Mouse (Mus musculus): Measurements from ENCODE around the gene Pdx1. TPM values are rescaled to one million over a fixed set of nuclear protein-coding genes. Genes with fewer than 3 reads are reported as not detected.
A peak's percentile ranks its signal among the peaks of the same experiment; 100 is the strongest.

The Pdx1 gene
- total RNA-seq, 2 experiments from 2014 or later: not detected

GRCm38 (mm10) chr5:147276701-147277546 lies 7.2 kb downstream of the Pdx1 start:
- no peak for ATAC-seq (replicated peaks; ENCODE audit: low FRiP score, low TSS enrichment, poor library complexity, severe bottlenecking)

DNA sequence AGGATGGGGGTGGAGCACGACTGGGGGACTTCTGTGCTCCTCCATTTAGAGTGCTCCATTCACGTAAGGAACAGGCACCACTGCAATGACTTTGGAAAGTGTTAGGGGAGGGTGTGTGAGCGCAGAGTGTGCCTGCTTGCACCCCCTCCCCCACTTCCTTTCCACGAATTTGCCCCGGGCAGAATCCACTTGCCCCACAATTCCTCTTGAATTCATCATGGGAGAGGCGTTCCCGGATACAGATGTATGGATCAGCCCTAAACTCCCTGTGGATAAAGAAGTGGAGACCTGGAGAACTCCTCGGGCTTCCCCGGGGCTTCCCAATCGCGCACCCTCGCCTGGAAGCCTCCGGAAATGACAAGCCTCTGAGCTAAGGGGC lies 7.8 kb downstream of the Pdx1 start:
- no peak for ATAC-seq (replicated peaks; ENCODE audit: low FRiP score, low TSS enrichment, poor library complexity, severe bottlenecking)

- ATAC-seq (replicated peaks; ENCODE audit: low FRiP score, low TSS enrichment, poor library complexity, severe bottlenecking): no peak
Measured at GRCm38 (mm10) chr5:147284365-147284764, 14.6 kb downstream of the Pdx1 start.

GRCm38 (mm10) chr5:147291764-147292505 lies 22.2 kb downstream of the Pdx1 start:
- no peak for ATAC-seq (replicated peaks; ENCODE audit: low FRiP score, low TSS enrichment, poor library complexity, severe bottlenecking)

GRCm38 (mm10) chr5:147292506-147293120 lies 22.9 kb downstream of the Pdx1 start:
- ATAC-seq (replicated peaks; ENCODE audit: low FRiP score, low TSS enrichment, poor library complexity, severe bottlenecking): peak; percentile 34; the same call in 1 of the 2 replicates

- peak; percentile 98 for ATAC-seq (replicated peaks; ENCODE audit: low FRiP score, low TSS enrichment, poor library complexity, severe bottlenecking)
Measured at GRCm38 (mm10) chr5:147293127-147293910, 23.6 kb downstream of the Pdx1 start.

DNA sequence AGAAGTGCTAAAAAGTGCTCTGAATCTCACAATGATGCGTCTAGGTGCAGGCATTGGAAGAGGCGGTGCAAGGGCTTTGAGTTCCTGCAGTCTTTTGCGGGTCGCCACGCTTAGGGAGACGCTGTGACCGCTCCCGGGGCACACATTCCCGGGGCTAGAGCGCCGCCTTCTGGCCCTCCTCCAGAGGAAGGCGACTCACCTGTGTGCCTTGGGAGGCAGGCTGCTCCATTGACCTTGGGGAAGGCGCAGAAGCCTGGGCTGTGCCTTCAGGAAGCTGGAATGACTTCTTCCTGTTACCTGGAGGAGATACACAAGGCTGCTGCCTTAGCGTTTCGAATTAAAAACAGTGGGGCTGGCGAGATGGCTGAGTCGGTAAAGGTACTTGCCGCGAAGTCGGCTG lies 24.4 kb downstream of the Pdx1 start:
- ATAC-seq (replicated peaks; ENCODE audit: low FRiP score, low TSS enrichment, poor library complexity, severe bottlenecking): no peak

DNA sequence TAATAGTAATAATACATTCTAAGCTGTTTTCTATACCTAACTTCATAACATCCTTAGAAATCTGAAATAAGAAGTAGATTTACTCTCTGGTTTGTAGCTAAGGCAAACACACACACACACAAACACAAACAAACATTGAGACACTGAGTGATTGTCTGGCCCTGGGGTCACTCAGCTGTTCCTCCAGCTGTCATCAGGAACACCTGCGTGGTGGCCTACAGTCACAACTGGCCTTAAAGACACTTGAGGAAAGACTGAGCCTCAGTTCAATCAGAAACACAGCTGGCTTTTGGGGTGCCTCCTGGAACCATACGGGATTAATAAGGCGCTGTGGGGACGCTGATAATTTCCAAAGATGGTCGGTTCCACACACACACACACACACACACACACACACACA lies 27.5 kb downstream of the Pdx1 start:
- no peak for ATAC-seq (replicated peaks; ENCODE audit: low FRiP score, low TSS enrichment, poor library complexity, severe bottlenecking)

DNA sequence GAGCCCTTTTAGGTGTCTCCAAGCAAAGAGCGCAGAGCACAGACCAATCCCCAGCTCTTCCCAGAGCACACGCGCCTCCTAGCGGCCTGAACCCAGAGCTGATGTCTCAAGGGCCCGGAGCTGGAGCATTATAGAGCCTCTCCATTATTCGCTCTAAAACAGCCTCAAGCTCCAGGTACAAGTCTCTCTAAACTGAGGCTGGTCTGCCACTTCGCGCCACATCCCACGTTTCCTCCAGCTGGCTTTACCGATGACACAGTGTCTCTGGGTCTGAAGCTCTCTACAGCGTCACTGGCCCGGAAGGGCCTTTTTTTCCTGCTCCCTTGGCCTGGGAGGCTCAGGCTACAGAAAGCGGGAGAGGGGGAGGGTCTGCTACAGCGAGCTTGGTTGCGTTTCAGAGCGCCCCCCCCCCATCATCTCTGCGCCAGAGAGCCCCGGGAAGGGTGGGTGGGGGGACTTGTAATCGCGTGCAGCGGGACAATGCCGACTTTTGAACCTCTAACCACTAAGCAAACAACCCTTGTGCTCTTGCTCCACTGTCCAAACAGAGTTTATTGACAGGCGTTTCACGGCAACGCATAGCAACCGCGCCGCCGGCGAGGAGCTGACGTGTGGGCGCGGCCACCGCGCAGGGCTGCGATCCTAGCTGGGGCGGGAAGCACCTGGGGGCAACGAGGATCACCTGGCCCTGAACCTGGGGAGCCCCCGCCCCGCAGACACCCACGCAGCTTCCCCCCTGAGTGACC lies 29.7 kb downstream of the Pdx1 start:
- peak; percentile 94 for ATAC-seq (replicated peaks; ENCODE audit: low FRiP score, low TSS enrichment, poor library complexity, severe bottlenecking)

GRCm38 (mm10) chr5:147300001-147300363 lies 30.2 kb downstream of the Pdx1 start:
- no peak for ATAC-seq (replicated peaks; ENCODE audit: low FRiP score, low TSS enrichment, poor library complexity, severe bottlenecking)

- ATAC-seq (replicated peaks; ENCODE audit: low FRiP score, low TSS enrichment, poor library complexity, severe bottlenecking): no peak
Measured at GRCm38 (mm10) chr5:147300917-147301780, 31.4 kb downstream of the Pdx1 start.

GRCm38 (mm10) chr5:147301781-147302070 lies 32.0 kb downstream of the Pdx1 start:
- no peak for ATAC-seq (replicated peaks; ENCODE audit: low FRiP score, low TSS enrichment, poor library complexity, severe bottlenecking)

DNA sequence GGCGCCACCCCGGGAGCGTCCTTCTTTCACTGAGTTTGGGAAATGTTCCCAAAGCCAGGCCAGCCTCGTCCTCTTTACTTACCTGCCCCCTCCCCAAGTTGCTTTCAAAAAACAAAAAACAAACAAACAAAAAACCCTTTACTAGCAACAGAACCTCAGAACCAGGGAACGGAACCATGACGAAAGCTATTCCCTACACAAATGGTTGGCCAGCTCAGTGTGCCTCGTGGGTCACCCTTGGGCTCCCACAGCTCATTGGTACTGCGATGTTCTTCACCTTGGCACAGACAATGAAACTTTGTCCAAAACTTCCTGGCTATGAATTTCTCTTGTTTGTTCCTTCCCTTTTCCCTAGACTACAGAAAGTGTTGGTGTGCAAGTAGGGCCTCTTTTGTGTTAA lies 32.4 kb downstream of the Pdx1 start:
- ATAC-seq (replicated peaks; ENCODE audit: low FRiP score, low TSS enrichment, poor library complexity, severe bottlenecking): no peak

GRCm38 (mm10) chr5:147302746-147303400 lies 33.1 kb downstream of the Pdx1 start:
- no peak for ATAC-seq (replicated peaks; ENCODE audit: low FRiP score, low TSS enrichment, poor library complexity, severe bottlenecking)

GRCm38 (mm10) chr5:147304276-147305155 lies 34.8 kb downstream of the Pdx1 start:
- no peak for ATAC-seq (replicated peaks; ENCODE audit: low FRiP score, low TSS enrichment, poor library complexity, severe bottlenecking)

DNA sequence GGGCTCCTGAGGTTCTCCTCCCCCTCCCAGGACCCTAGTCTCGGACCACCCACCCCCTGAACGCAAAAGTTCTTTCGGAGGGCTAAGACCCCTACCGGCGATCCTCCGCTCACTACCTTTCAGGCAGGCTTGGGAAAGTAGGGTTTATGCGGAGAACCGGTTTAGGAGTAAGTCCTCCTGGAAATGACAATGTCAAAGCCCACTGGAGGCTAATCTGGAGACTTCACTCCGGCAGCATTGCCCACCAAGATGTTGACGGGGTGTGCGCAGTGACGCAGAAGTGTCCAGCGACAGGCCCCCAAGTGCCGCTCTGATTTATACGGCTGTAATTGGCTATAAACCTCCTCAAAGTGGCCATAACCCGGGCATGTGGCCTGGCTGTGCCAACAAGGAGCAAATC lies 35.4 kb downstream of the Pdx1 start:
- no peak for ATAC-seq (replicated peaks; ENCODE audit: low FRiP score, low TSS enrichment, poor library complexity, severe bottlenecking)

Data from megakaryocyte-erythroid progenitor cell, adult 5-6 weeks (primary cell).